Mouse (Mus musculus) C2C12 (cell line): ENCODE data around the gene Mnd1. TPM values are rescaled to one million over a fixed set of nuclear protein-coding genes. Genes with fewer than 3 reads are reported as not detected.

ENCODE experiments used
- H3K27me3 ChIP-seq: one replicate; pipeline ENCODE4 v1.6.1; 2011; ENCODE audit not compliant: control insufficient read depth, insufficient read depth, insufficient read length
- H3K36me3 ChIP-seq: one replicate; pipeline ENCODE4 v1.6.1; 2011; ENCODE audit not compliant: control insufficient read depth, insufficient read depth
- H3K4me3 ChIP-seq: one replicate; pipeline ENCODE4 v1.5.1; 2011; ENCODE audit warnings: mild to moderate bottlenecking, control low read depth; ENCODE audit not compliant: poor library complexity, insufficient read depth, severe bottlenecking
- H3K79me2 ChIP-seq: one replicate; pipeline ENCODE4 v1.6.1; 2011; ENCODE audit not compliant: control insufficient read depth, insufficient read depth
- H3K79me3 ChIP-seq: one replicate; pipeline ENCODE4 v1.6.1; 2011; ENCODE audit warnings: low read depth, control low read depth
- H3ac ChIP-seq: one replicate; pipeline ENCODE3; 2011; ENCODE audit warnings: low read depth; ENCODE audit not compliant: control insufficient read depth, insufficient read length
- CEBPB ChIP-seq: IDR thresholded peaks from one replicate; pipeline ENCODE4 v1.6.1; 2011; ENCODE audit warnings: low read depth, mild to moderate bottlenecking, control low read depth, moderate library complexity
- CTCF ChIP-seq: IDR thresholded peaks from one replicate; pipeline ENCODE4 v1.5.1; 2011; ENCODE audit not compliant: control insufficient read depth, insufficient read depth, insufficient read length
- FOSL1 ChIP-seq: IDR thresholded peaks from one replicate; pipeline ENCODE4 v1.8.0; 2011; ENCODE audit warnings: mild to moderate bottlenecking, low read length; ENCODE audit not compliant: poor library complexity, insufficient read depth, severe bottlenecking
- MAX ChIP-seq: IDR thresholded peaks from one replicate; pipeline ENCODE4 v1.6.1; 2011; ENCODE audit warnings: mild to moderate bottlenecking, control low read depth
- MYOD1 ChIP-seq: IDR thresholded peaks from one replicate; pipeline ENCODE4 v1.6.1; 2011; ENCODE audit warnings: low read depth; ENCODE audit not compliant: control insufficient read depth, insufficient read length
- MYOG ChIP-seq: IDR thresholded peaks from one replicate; pipeline ENCODE4 v1.6.1; 2011; ENCODE audit not compliant: control insufficient read depth, insufficient read length; ENCODE audit errors: extremely low read depth
- USF1 ChIP-seq: IDR thresholded peaks from one replicate; pipeline ENCODE4 v1.6.1; 2011; ENCODE audit warnings: low read depth, mild to moderate bottlenecking, control low read depth, moderate library complexity
- polyA plus RNA-seq: library from polyadenylated mRNA; unstranded; fragments of >200 nt; fragmentation: generic; extraction: Trizol; gene quantifications from one replicate; pipeline ENCODE4 v1.2.1, GENCODE M21; 2012; ENCODE audit warnings: missing spikeins

The Mnd1 gene
- polyA plus RNA-seq, 1 experiment, result 11.1 TPM

- no peaks in the 10 kb centered on the region for H3K27me3 ChIP-seq
- H3K4me3 ChIP-seq, result no peak overlapping the region
- TF ChIP-seq MAX (no peak), CTCF (no peak), MYOG (no peak), USF1 (no peak), MYOD1 (no peak), FOSL1 (no peak), CEBPB (no peak)
- no peaks in the 10 kb centered on the region for H3K79me2 ChIP-seq
- no peak overlapping the region for H3ac ChIP-seq
- no peaks in the 10 kb centered on the region for H3K79me3 ChIP-seq
- H3K36me3 ChIP-seq, result no peaks in the 10 kb centered on the region
Measured at GRCm38 (mm10) chr3:84046206-84046605, 109.4 kb downstream of the Mnd1 start.

GRCm38 (mm10) chr3:84041739-84042138, 113.8 kb downstream of the Mnd1 start:
- TF ChIP-seq CTCF, result no peak

GRCm38 (mm10) chr3:84040476-84041082, 115.0 kb downstream of the Mnd1 start:
- Histone ChIP-seq H3K4me3 (peak overlapping the region; percentile 53), H3K79me3 (peaks cover 1% of the 10 kb centered on the region), H3K27me3 (no peaks in the 10 kb centered on the region), H3K36me3 (peaks cover 3% of the 10 kb centered on the region), H3K79me2 (peaks cover 6% of the 10 kb centered on the region), H3ac (peak overlapping the region; percentile 66)
- no peak for TF ChIP-seq CEBPB
- no peak for TF ChIP-seq CTCF
- no peak for TF ChIP-seq USF1
- no peak for TF ChIP-seq MYOG
- TF ChIP-seq MYOD1, result no peak
- TF ChIP-seq FOSL1, result no peak
- no peak for TF ChIP-seq MAX

More at GRCm38 (mm10) chr3:84041739-84042138, 113.8 kb downstream of the Mnd1 start:
- Histone ChIP-seq H3K36me3 (peaks cover 3% of the 10 kb centered on the region), H3ac (no peak overlapping the region), H3K79me3 (peaks cover 1% of the 10 kb centered on the region), H3K27me3 (no peaks in the 10 kb centered on the region), H3K4me3 (no peak overlapping the region), H3K79me2 (peaks cover 6% of the 10 kb centered on the region)

- Histone ChIP-seq H3K4me3 (peak within 1 kb of the TSS; percentile 53), H3K36me3 (peaks cover 3% of the 10 kb centered on the region), H3ac (peak within 1 kb of the TSS; percentile 66), H3K79me2 (peaks cover 6% of the 10 kb centered on the region), H3K27me3 (no peaks in the 10 kb centered on the region), H3K79me3 (peaks cover 1% of the 10 kb centered on the region)
- TF ChIP-seq USF1 (no peak), MYOG (no peak), CTCF (no peak), FOSL1 (no peak), MAX (peak; percentile 76), MYOD1 (peak; percentile 53), CEBPB (no peak)
Measured at GRCm38 (mm10) chr3:84039646-84040475, 115.7 kb downstream of the Mnd1 start, which contains the start of gene Tmem131l. Tmem131l (minus strand) TSS chr3:84040175.

- Histone ChIP-seq H3K27me3 (no peaks in the 10 kb centered on the region), H3K4me3 (peak overlapping the region; percentile 53), H3K79me3 (peaks cover 1% of the 10 kb centered on the region), H3ac (peak overlapping the region; percentile 62), H3K79me2 (peaks cover 7% of the 10 kb centered on the region), H3K36me3 (peaks cover 3% of the 10 kb centered on the region)
- TF ChIP-seq CTCF (no peak), CEBPB (no peak), MAX (no peak), USF1 (no peak), FOSL1 (no peak), MYOD1 (no peak), MYOG (no peak)
Measured at GRCm38 (mm10) chr3:84038981-84039645, 116.5 kb downstream of the Mnd1 start.
